Mouse (Mus musculus) stomach, embryonic 15.5 days (tissue): Measurements from ENCODE around the gene Theg. TPM values are rescaled to one million over a fixed set of nuclear protein-coding genes. Genes with fewer than 3 reads are reported as not detected.

Experiments
- ATAC-seq: fragments of 200-750 bp; cut with Nextera tagmentation; 2 replicates; pipeline ENCODE4 v1.8.0; 2017; ENCODE audit warnings: low read depth, moderate number of reproducible peaks, moderate TSS enrichment; ENCODE audit not compliant: insufficient read depth, low FRiP score
- H3K27ac ChIP-seq: fragments of 300-500 bp; sonication (generic); 2 replicates; pipeline ENCODE4 v1.5.1; 2015; ENCODE audit warnings: mild to moderate bottlenecking, inconsistent platforms
- H3K27me3 ChIP-seq: fragments of 300-500 bp; sonication (generic); replicated peaks from 2 replicates; pipeline ENCODE4 v1.6.1; 2015; ENCODE audit warnings: inconsistent platforms
- H3K36me3 ChIP-seq: fragments of 300-500 bp; sonication (generic); 2 replicates; pipeline ENCODE4 v1.6.1; 2015; ENCODE audit warnings: inconsistent platforms
- H3K4me1 ChIP-seq: fragments of 300-500 bp; sonication (generic); 2 replicates; pipeline ENCODE4 v1.6.1; 2015; ENCODE audit warnings: inconsistent platforms
- H3K4me2 ChIP-seq: fragments of 300-500 bp; sonication (generic); 2 replicates; pipeline ENCODE4 v1.6.1; 2015; ENCODE audit warnings: mild to moderate bottlenecking, inconsistent platforms
- H3K4me3 ChIP-seq: fragments of 300-500 bp; sonication (generic); replicated peaks from 2 replicates; pipeline ENCODE4 v1.5.1; 2015; ENCODE audit warnings: inconsistent platforms
- H3K9ac ChIP-seq: fragments of 300-500 bp; sonication (generic); 2 replicates; pipeline ENCODE4 v1.6.1; 2015; ENCODE audit warnings: inconsistent platforms
- H3K9me3 ChIP-seq: fragments of 300-500 bp; sonication (generic); 2 replicates; pipeline ENCODE4 v1.6.1; 2016; ENCODE audit warnings: inconsistent platforms
- WGBS: fragments of 180-500 bp; shearing (Covaris S2); methylation state at CpG from one replicate; pipeline ENCODE4 v1.1.7; 2015; 5-methylcytosine and 5-hydroxymethylcytosine counted together
- microRNA-seq: library from miRNA; unstranded; fragments of <30 nt; microRNA quantifications from one replicate; pipeline ENCODE4, GENCODE M21; 2016
- polyA plus RNA-seq: library from polyadenylated mRNA; unstranded; fragments of >200 nt; fragmentation: Nextera tagmentation; extraction: Ambion mirVana; gene quantifications from 2 replicates; pipeline ENCODE4 v1.2.1, GENCODE M21; 2015

The Theg gene
- polyA plus RNA-seq, 1 experiment from 2014 or later = not detected

DNA sequence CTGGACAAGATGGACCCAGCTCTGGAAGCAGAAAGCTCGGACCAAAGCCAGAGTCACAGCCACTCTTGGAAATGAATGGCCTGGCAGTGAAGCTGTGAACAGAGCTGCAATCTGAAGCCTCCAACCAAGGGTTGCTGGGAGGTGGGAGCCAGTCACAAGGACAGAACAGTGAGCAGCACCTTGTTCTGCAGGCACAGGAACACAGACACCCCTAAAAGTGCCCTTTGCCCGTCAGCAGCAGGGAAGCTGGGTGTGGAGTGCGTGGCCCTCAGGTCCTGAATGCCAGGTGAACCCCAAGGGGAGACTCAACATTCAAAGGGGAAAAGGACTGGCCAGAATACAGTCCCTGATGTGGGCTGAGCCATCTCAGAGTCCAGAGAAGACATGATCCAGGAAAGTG, 55.5 kb downstream of the Theg start:
- Histone ChIP-seq H3K27ac (no peak overlapping the region), H3K27me3 (no peaks in the 10 kb centered on the region), H3K36me3 (0 out of 2 replicates have a peak, but pooled peaks cover 4% of the 10 kb centered on the region), H3K4me2 (peak overlapping the region; percentile 94; the same call in 1 of the 2 replicates), H3K4me1 (peaks cover 16% of the 10 kb centered on the region; the same call in 1 of the 2 replicates), H3K9me3 (no peaks in the 10 kb centered on the region), H3K9ac (no peak overlapping the region; the same call in 1 of the 2 replicates), H3K4me3 (no peak overlapping the region)
- 74% methylated on average over 3 of the region's 3 CpGs for WGBS
- ATAC-seq = no peak

GRCm38 (mm10) chr10:79530721-79531120, 56.4 kb downstream of the Theg start:
- Histone ChIP-seq H3K27ac (no peak overlapping the region), H3K4me2 (no peak overlapping the region), H3K4me3 (no peak overlapping the region), H3K36me3 (0 out of 2 replicates have a peak, but pooled peaks cover 5% of the 10 kb centered on the region), H3K27me3 (no peaks in the 10 kb centered on the region), H3K9me3 (no peaks in the 10 kb centered on the region), H3K4me1 (peaks cover 16% of the 10 kb centered on the region; the same call in 1 of the 2 replicates), H3K9ac (no peak overlapping the region)
- 87% methylated on average over 13 of the region's 13 CpGs for WGBS
- ATAC-seq = no peak

DNA sequence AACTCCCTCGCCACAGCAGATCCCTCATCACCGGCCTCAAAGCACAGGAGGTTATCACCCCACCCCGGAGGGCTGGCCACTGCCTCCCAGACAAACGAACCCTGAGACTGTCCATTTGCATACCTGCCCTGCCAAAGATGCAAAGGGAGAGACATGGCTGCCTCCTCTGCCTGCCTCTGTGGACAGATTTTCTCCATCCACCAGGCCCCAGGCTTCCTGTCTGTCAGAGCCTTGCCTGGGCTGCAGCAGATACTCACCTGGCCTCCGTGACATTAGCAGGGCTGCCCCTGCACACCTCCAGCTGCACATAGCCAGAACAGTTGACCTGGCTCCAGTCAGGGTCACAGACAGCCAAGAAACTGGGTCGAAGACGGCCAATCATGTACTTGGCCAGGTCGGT, 56.9 kb downstream of the Theg start:
- WGBS = 74% methylated on average over 8 of the region's 8 CpGs
- H3K9me3 ChIP-seq = no peaks in the 10 kb centered on the region
- H3K27ac ChIP-seq = no peak overlapping the region
- no peak overlapping the region for H3K9ac ChIP-seq
- ATAC-seq = no peak
- H3K4me3 ChIP-seq = no peak overlapping the region
- H3K4me1 ChIP-seq = peaks cover 16% of the 10 kb centered on the region; the same call in 1 of the 2 replicates
- H3K4me2 ChIP-seq = no peak overlapping the region
- H3K27me3 ChIP-seq = no peaks in the 10 kb centered on the region
- H3K36me3 ChIP-seq = 0 out of 2 replicates have a peak, but pooled peaks cover 5% of the 10 kb centered on the region

DNA sequence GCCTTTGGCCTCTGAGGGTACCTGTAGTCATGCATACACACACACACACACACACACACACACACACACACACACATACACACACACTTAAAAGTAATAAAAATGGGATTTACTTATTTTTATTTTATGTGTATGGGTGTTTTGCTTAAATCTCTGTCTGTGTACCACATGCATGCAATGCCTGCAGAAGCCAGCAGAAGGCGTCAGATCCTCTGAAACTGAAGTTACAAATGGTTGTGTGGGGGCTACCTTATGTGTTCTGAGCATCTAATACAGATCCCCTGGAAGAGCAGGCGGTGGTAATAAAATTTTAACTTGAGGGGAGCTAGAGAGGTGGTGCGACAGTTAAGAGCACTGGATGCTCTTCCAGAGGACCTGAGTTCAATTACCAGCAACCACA, 59.0 kb downstream of the Theg start:
- no peak for ATAC-seq
- H3K27ac ChIP-seq = no peak overlapping the region
- no peak overlapping the region for H3K9ac ChIP-seq
- 0 out of 2 replicates have a peak, but pooled peaks cover 5% of the 10 kb centered on the region for H3K36me3 ChIP-seq
- no peaks in the 10 kb centered on the region for H3K9me3 ChIP-seq
- no peaks in the 10 kb centered on the region for H3K27me3 ChIP-seq
- H3K4me1 ChIP-seq = peaks cover 7% of the 10 kb centered on the region; the same call in 1 of the 2 replicates
- H3K4me3 ChIP-seq = no peak overlapping the region
- H3K4me2 ChIP-seq = no peak overlapping the region
- 82% methylated on average over 3 of the region's 3 CpGs for WGBS

DNA sequence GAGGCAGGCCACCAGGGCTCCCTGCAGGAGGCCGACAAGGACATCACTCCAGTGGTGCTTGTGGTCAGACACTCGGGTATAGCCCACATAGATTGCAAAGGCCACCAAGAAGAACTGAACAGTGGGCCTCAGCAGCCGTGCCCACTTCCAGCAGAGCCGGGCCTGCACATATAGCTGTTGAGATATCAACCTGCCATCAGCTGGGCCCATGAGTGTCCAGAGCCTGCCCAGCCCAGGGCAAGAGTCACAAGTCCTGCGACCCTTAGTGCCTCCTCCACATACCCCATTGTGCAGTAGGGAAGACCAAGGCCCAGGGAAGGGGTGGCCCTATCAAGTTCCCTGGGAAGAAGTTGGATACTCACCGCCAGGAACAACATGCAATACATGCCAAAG, 59.7 kb downstream of the Theg start:
- H3K4me2 ChIP-seq = no peak overlapping the region
- H3K27me3 ChIP-seq = no peaks in the 10 kb centered on the region
- ATAC-seq = no peak
- no peaks in the 10 kb centered on the region for H3K9me3 ChIP-seq
- no peak overlapping the region for H3K4me3 ChIP-seq
- H3K4me1 ChIP-seq = 0 out of 2 replicates have a peak, but pooled peaks cover 5% of the 10 kb centered on the region
- 85% methylated on average over 6 of the region's 6 CpGs for WGBS
- H3K9ac ChIP-seq = no peak overlapping the region
- no peak overlapping the region for H3K27ac ChIP-seq
- 0 out of 2 replicates have a peak, but pooled peaks cover 5% of the 10 kb centered on the region for H3K36me3 ChIP-seq

GRCm38 (mm10) chr10:79526661-79527452, 60.3 kb downstream of the Theg start:
- H3K27me3 ChIP-seq = no peaks in the 10 kb centered on the region
- H3K4me2 ChIP-seq = no peak overlapping the region
- 0 out of 2 replicates have a peak, but pooled peaks cover 5% of the 10 kb centered on the region for H3K4me1 ChIP-seq
- no peak overlapping the region for H3K9ac ChIP-seq
- H3K9me3 ChIP-seq = no peaks in the 10 kb centered on the region
- 85% methylated on average over 12 of the region's 12 CpGs for WGBS
- no peak overlapping the region for H3K27ac ChIP-seq
- no peak overlapping the region for H3K4me3 ChIP-seq
- ATAC-seq = no peak
- 0 out of 2 replicates have a peak, but pooled peaks cover 5% of the 10 kb centered on the region for H3K36me3 ChIP-seq

Small RNA genes within 50 kb of the gene (microRNA-seq; reads per million reads assigned to microRNA genes)
- 0.77 reads per million for gene Mir6909

Other genes starting within 250 kb of the Theg start
- not detected in 2 replicates for gene Vmn2r82, start 230.8 kb downstream of the Theg start, polyA plus RNA-seq
- not detected in 2 replicates for gene Vmn2r83, start 118.6 kb downstream of the Theg start, polyA plus RNA-seq
- gene Plpp2, start 53.5 kb downstream of the Theg start, polyA plus RNA-seq = 69.7 and 70.6 TPM in 2 replicates
- 49.2 and 50.1 TPM in 2 replicates for gene Mier2, start 32.1 kb downstream of the Theg start, polyA plus RNA-seq
- gene C2cd4c, start 26.7 kb upstream of the Theg start, polyA plus RNA-seq = 0.08 and 0.14 TPM in 2 replicates
- 9.1 and 10.6 TPM in 2 replicates for gene Shc2, start 50.6 kb upstream of the Theg start, polyA plus RNA-seq
- gene Odf3l2, start 58.4 kb upstream of the Theg start, polyA plus RNA-seq = not detected in 2 replicates
- gene Madcam1, start 77.2 kb upstream of the Theg start, polyA plus RNA-seq = 36.4 and 41.1 TPM in 2 replicates
- 58.2 and 59.3 TPM in 2 replicates for gene Tpgs1, start 82.0 kb upstream of the Theg start, polyA plus RNA-seq
- gene Cdc34, start 94.9 kb upstream of the Theg start, polyA plus RNA-seq = 107 and 108 TPM in 2 replicates
- 0.40 and 0.57 TPM in 2 replicates for gene Gzmm, start 101.7 kb upstream of the Theg start, polyA plus RNA-seq
- gene Bsg, start 117.2 kb upstream of the Theg start, polyA plus RNA-seq = 1,050 and 1,128 TPM in 2 replicates
- 0.08 and 0.14 TPM in 2 replicates for gene Hcn2, start 129.3 kb upstream of the Theg start, polyA plus RNA-seq
- 33.9 and 38.7 TPM in 2 replicates for gene Polrmt, start 159.2 kb upstream of the Theg start, polyA plus RNA-seq
- 0.31 and 0.36 TPM in 2 replicates for gene Fgf22, start 167.7 kb upstream of the Theg start, polyA plus RNA-seq
- 87.8 and 88.1 TPM in 2 replicates for gene Rnf126, start 179.6 kb upstream of the Theg start, polyA plus RNA-seq
- 14.8 and 15.5 TPM in 2 replicates for gene Fstl3, start 189.9 kb upstream of the Theg start, polyA plus RNA-seq
- gene Prss57, start 203.6 kb upstream of the Theg start, polyA plus RNA-seq = 0.23 and 0.31 TPM in 2 replicates
- gene Palm, start 206.2 kb upstream of the Theg start, polyA plus RNA-seq = 53.3 and 54.1 TPM in 2 replicates
- 50.0 and 67.2 TPM in 2 replicates for gene Misp, start 233.7 kb upstream of the Theg start, polyA plus RNA-seq